Mouse (Mus musculus): Measurements from ENCODE around the gene Gm45799. TPM values are rescaled to one million over a fixed set of nuclear protein-coding genes. Genes with fewer than 3 reads are reported as not detected.

Gm45799 gene
- polyA plus RNA-seq, 1 experiment from 2014 or later: 17.0 TPM

GRCm38 (mm10) chr7:105638776-105639175, 1.6 kb upstream of the Gm45799 start:
- H3K27ac ChIP-seq (ENCODE audit: low read length): no peak overlapping the region
- H3K9me3 ChIP-seq (replicated peaks; ENCODE audit: control insufficient read depth, low read length): no peaks in the 10 kb centered on the region
- no peaks in the 10 kb centered on the region for H3K36me3 ChIP-seq (ENCODE audit: control insufficient read depth, insufficient read depth)
- no peak for ATAC-seq (ENCODE audit: low read depth)
- no peak overlapping the region for H3K4me2 ChIP-seq (ENCODE audit: low read depth, low read length)
- H3K9ac ChIP-seq (ENCODE audit: low read depth, low read length): no peak overlapping the region
- 77% methylated on average over 6 of the region's 6 CpGs for WGBS (ENCODE audit: insufficient replicate concordance)
- no peaks in the 10 kb centered on the region for H3K27me3 ChIP-seq (ENCODE audit: control insufficient read depth, insufficient read depth, low read depth, low read length)
- no peak overlapping the region for H3K4me3 ChIP-seq (ENCODE audit: low read depth, low read length)
- H3K4me1 ChIP-seq (ENCODE audit: control insufficient read depth, low read depth, low read length): peaks cover 31% of the 10 kb centered on the region

GRCm38 (mm10) chr7:105639304-105639703, 1.0 kb upstream of the Gm45799 start:
- Histone ChIP-seq H3K27ac (ENCODE audit: low read length) (no peak overlapping the region), H3K4me3 (ENCODE audit: low read depth, low read length) (peak overlapping the region; percentile 85), H3K4me2 (ENCODE audit: low read depth, low read length) (peak overlapping the region; percentile 91), H3K4me1 (ENCODE audit: control insufficient read depth, low read depth, low read length) (peaks cover 26% of the 10 kb centered on the region), H3K36me3 (ENCODE audit: control insufficient read depth, insufficient read depth) (no peaks in the 10 kb centered on the region), H3K9me3 (replicated peaks; ENCODE audit: control insufficient read depth, low read length) (no peaks in the 10 kb centered on the region), H3K9ac (ENCODE audit: low read depth, low read length) (peak overlapping the region; percentile 81), H3K27me3 (ENCODE audit: control insufficient read depth, insufficient read depth, low read depth, low read length) (no peaks in the 10 kb centered on the region)
- no peak for ATAC-seq (ENCODE audit: low read depth)
- 58% methylated on average over 9 of the region's 9 CpGs for WGBS (ENCODE audit: insufficient replicate concordance)

- no peaks in the 10 kb centered on the region for H3K9me3 ChIP-seq (replicated peaks; ENCODE audit: control insufficient read depth, low read length)
- ATAC-seq (ENCODE audit: low read depth): no peak
- H3K36me3 ChIP-seq (ENCODE audit: control insufficient read depth, insufficient read depth): no peaks in the 10 kb centered on the region
- H3K9ac ChIP-seq (ENCODE audit: low read depth, low read length): peak within 1 kb of the TSS; percentile 81
- WGBS (ENCODE audit: insufficient replicate concordance): 2% methylated on average over 2 of the region's 2 CpGs
- peaks cover 26% of the 10 kb centered on the region for H3K4me1 ChIP-seq (ENCODE audit: control insufficient read depth, low read depth, low read length)
- H3K4me2 ChIP-seq (ENCODE audit: low read depth, low read length): peak within 1 kb of the TSS; percentile 91
- no peaks in the 10 kb centered on the region for H3K27me3 ChIP-seq (ENCODE audit: control insufficient read depth, insufficient read depth, low read depth, low read length)
- H3K4me3 ChIP-seq (ENCODE audit: low read depth, low read length): peak within 1 kb of the TSS; percentile 85
- peak within 1 kb of the TSS; percentile 81 for H3K27ac ChIP-seq (ENCODE audit: low read length)
These were observed 596 bp upstream of the Gm45799 start, which contains the start of gene Timm10b for GRCm38 (mm10) chr7:105639756-105640155. Gene Timm10b, plus strand, starts transcription at chr7:105640056.

- no peaks in the 10 kb centered on the region for H3K36me3 ChIP-seq (ENCODE audit: control insufficient read depth, insufficient read depth)
- no peaks in the 10 kb centered on the region for H3K27me3 ChIP-seq (ENCODE audit: control insufficient read depth, insufficient read depth, low read depth, low read length)
- H3K27ac ChIP-seq (ENCODE audit: low read length): peak overlapping the region; percentile 81
- peaks cover 26% of the 10 kb centered on the region for H3K4me1 ChIP-seq (ENCODE audit: control insufficient read depth, low read depth, low read length)
- peak overlapping the region; percentile 91 for H3K4me2 ChIP-seq (ENCODE audit: low read depth, low read length)
- 0% methylated on average over 18 of the region's 18 CpGs for WGBS (ENCODE audit: insufficient replicate concordance)
- peak overlapping the region; percentile 81 for H3K9ac ChIP-seq (ENCODE audit: low read depth, low read length)
- peak; percentile 16; the same call in 1 of the 2 replicates for ATAC-seq (ENCODE audit: low read depth)
- no peaks in the 10 kb centered on the region for H3K9me3 ChIP-seq (replicated peaks; ENCODE audit: control insufficient read depth, low read length)
- peak overlapping the region; percentile 85 for H3K4me3 ChIP-seq (ENCODE audit: low read depth, low read length)
These were observed 523 bp downstream of the Gm45799 start for GRCm38 (mm10) chr7:105640894-105641255.

GRCm38 (mm10) chr7:105641936-105642335, 1.6 kb downstream of the Gm45799 start:
- WGBS (ENCODE audit: insufficient replicate concordance): 47% methylated on average over 3 of the region's 3 CpGs
- no peak for ATAC-seq (ENCODE audit: low read depth)
- peak overlapping the region; percentile 91; the same call in 1 of the 2 replicates for H3K4me2 ChIP-seq (ENCODE audit: low read depth, low read length)
- H3K36me3 ChIP-seq (ENCODE audit: control insufficient read depth, insufficient read depth): no peaks in the 10 kb centered on the region
- H3K4me1 ChIP-seq (ENCODE audit: control insufficient read depth, low read depth, low read length): peaks cover 23% of the 10 kb centered on the region
- H3K9ac ChIP-seq (ENCODE audit: low read depth, low read length): no peak overlapping the region
- no peak overlapping the region for H3K4me3 ChIP-seq (ENCODE audit: low read depth, low read length)
- H3K27ac ChIP-seq (ENCODE audit: low read length): no peak overlapping the region
- no peaks in the 10 kb centered on the region for H3K9me3 ChIP-seq (replicated peaks; ENCODE audit: control insufficient read depth, low read length)
- H3K27me3 ChIP-seq (ENCODE audit: control insufficient read depth, insufficient read depth, low read depth, low read length): no peaks in the 10 kb centered on the region

GRCm38 (mm10) chr7:105650639-105651435, 10.5 kb downstream of the Gm45799 start, which contains the start of gene Dnhd1:
Gene Dnhd1, plus strand, starts transcription at chr7:105650827.
- no peak within 1 kb of the TSS; the same call in 1 of the 2 replicates for H3K27ac ChIP-seq (ENCODE audit: low read length)
- peak within 1 kb of the TSS; percentile 59 for H3K4me3 ChIP-seq (ENCODE audit: low read depth, low read length)
- H3K36me3 ChIP-seq (ENCODE audit: control insufficient read depth, insufficient read depth): no peaks in the 10 kb centered on the region
- WGBS (ENCODE audit: insufficient replicate concordance): 2% methylated on average over 17 of the region's 17 CpGs
- peak; percentile 92 for ATAC-seq (ENCODE audit: low read depth)
- peak within 1 kb of the TSS; percentile 81 for H3K4me2 ChIP-seq (ENCODE audit: low read depth, low read length)
- H3K9ac ChIP-seq (ENCODE audit: low read depth, low read length): peak within 1 kb of the TSS; percentile 55
- H3K9me3 ChIP-seq (replicated peaks; ENCODE audit: control insufficient read depth, low read length): no peaks in the 10 kb centered on the region
- H3K4me1 ChIP-seq (ENCODE audit: control insufficient read depth, low read depth, low read length): peaks cover 4% of the 10 kb centered on the region
- H3K27me3 ChIP-seq (ENCODE audit: control insufficient read depth, insufficient read depth, low read depth, low read length): no peaks in the 10 kb centered on the region

- WGBS (ENCODE audit: insufficient replicate concordance): 26% methylated on average over 13 of the region's 13 CpGs
- Histone ChIP-seq H3K9ac (ENCODE audit: low read depth, low read length) (no peak overlapping the region), H3K27me3 (ENCODE audit: control insufficient read depth, insufficient read depth, low read depth, low read length) (no peaks in the 10 kb centered on the region), H3K4me2 (ENCODE audit: low read depth, low read length) (no peak overlapping the region), H3K9me3 (replicated peaks; ENCODE audit: control insufficient read depth, low read length) (no peaks in the 10 kb centered on the region), H3K27ac (ENCODE audit: low read length) (no peak overlapping the region), H3K4me1 (ENCODE audit: control insufficient read depth, low read depth, low read length) (no peaks in the 10 kb centered on the region), H3K4me3 (ENCODE audit: low read depth, low read length) (no peak overlapping the region), H3K36me3 (ENCODE audit: control insufficient read depth, insufficient read depth) (no peaks in the 10 kb centered on the region)
- ATAC-seq (ENCODE audit: low read depth): no peak
These were observed 45.3 kb downstream of the Gm45799 start for GRCm38 (mm10) chr7:105685541-105686197.

- H3K4me2 ChIP-seq (ENCODE audit: low read depth, low read length): no peak overlapping the region
These were observed 50.5 kb downstream of the Gm45799 start for GRCm38 (mm10) chr7:105690875-105691274.

GRCm38 (mm10) chr7:105703184-105703583, 62.8 kb downstream of the Gm45799 start:
- Histone ChIP-seq H3K4me2 (ENCODE audit: low read depth, low read length) (no peak overlapping the region), H3K36me3 (ENCODE audit: control insufficient read depth, insufficient read depth) (no peaks in the 10 kb centered on the region), H3K27me3 (ENCODE audit: control insufficient read depth, insufficient read depth, low read depth, low read length) (no peaks in the 10 kb centered on the region), H3K4me3 (ENCODE audit: low read depth, low read length) (no peak overlapping the region), H3K9me3 (replicated peaks; ENCODE audit: control insufficient read depth, low read length) (no peaks in the 10 kb centered on the region), H3K27ac (ENCODE audit: low read length) (no peak overlapping the region), H3K9ac (ENCODE audit: low read depth, low read length) (no peak overlapping the region), H3K4me1 (ENCODE audit: control insufficient read depth, low read depth, low read length) (no peaks in the 10 kb centered on the region)
- no peak for ATAC-seq (ENCODE audit: low read depth)
- WGBS (ENCODE audit: insufficient replicate concordance): 72% methylated on average over 16 of the region's 16 CpGs

More at GRCm38 (mm10) chr7:105690875-105691274, 50.5 kb downstream of the Gm45799 start:
- H3K9me3 ChIP-seq (replicated peaks; ENCODE audit: control insufficient read depth, low read length): no peaks in the 10 kb centered on the region
- no peaks in the 10 kb centered on the region for H3K4me1 ChIP-seq (ENCODE audit: control insufficient read depth, low read depth, low read length)
- no peak overlapping the region for H3K27ac ChIP-seq (ENCODE audit: low read length)
- H3K9ac ChIP-seq (ENCODE audit: low read depth, low read length): no peak overlapping the region
- H3K27me3 ChIP-seq (ENCODE audit: control insufficient read depth, insufficient read depth, low read depth, low read length): no peaks in the 10 kb centered on the region
- no peak for ATAC-seq (ENCODE audit: low read depth)
- H3K36me3 ChIP-seq (ENCODE audit: control insufficient read depth, insufficient read depth): no peaks in the 10 kb centered on the region
- WGBS (ENCODE audit: insufficient replicate concordance): 6% methylated on average over 1 of the region's 1 CpGs
- H3K4me3 ChIP-seq (ENCODE audit: low read depth, low read length): no peak overlapping the region
